Mouse (Mus musculus): ENCODE data around the gene Pnpt1. TPM values are rescaled to one million over a fixed set of nuclear protein-coding genes. Genes with fewer than 3 reads are reported as not detected.

The Pnpt1 gene
- polyA plus RNA-seq (2012; ENCODE audit: insufficient read depth, insufficient read length, low replicate concordance, missing spikeins) = not detected in 2 replicates

DNA sequence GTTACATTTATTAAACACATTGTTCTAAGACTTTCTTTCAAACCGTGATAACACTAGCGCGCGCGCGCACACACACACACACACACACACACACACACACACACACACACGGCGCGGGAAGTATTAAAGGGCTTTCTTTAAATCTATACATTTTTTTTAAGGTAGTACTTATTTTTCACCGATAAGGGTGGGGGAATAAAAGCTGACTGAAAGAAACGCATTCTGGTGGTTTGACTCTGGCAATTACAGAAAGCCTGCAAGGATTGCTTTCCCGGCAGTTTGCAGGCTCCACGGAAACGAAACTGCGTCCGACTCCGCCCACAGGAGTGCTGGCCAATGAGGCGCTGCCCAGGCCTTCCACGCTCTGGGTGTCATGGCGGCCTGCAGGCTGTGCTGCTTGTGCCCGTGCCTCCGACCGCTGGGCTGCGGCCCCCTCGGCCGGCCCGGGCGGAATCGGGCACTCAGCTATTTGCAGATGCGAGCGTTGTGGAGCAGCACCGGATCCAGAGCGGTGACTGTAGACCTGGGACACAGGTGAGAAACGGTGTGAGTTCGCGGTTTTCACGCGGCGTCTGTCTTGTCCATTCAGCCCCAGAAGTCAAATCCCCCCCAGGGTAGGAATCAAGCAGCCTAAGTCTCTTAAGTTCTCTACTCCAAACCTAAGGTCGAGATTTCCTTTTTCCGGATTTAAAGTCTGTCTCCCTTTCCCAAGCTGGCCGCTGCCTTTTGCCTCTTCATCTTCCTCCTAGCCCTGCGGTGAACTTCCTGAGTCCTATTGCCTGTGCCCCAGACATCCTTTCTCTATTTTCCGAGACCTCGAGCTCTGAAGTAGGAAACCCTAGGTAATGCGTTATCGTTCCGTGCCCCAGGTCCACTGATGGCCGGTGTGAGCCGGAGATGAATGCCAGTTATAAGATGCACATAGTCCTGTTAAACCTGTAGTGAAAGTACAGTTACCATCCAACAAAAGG is at the start of gene Pnpt1:
TSS of gene Pnpt1 (plus strand) at position 360 of the 971 bp plus-strand sequence.
- WGBS = 4% methylated on average over 50 of the region's 50 CpGs
- TF ChIP-seq POLR2A (IDR thresholded peaks at IDR 0.05; ENCODE audit: insufficient read depth, low read depth, low read length) = peak; percentile 70; the same call in 1 of the 2 replicates
- TF ChIP-seq CTCF (IDR thresholded peaks at IDR 0.05; ENCODE audit: insufficient read depth, low read depth, low read length) = no peak
- no peaks in the 10 kb centered on the region for H3K4me1 ChIP-seq (ENCODE audit: control insufficient read depth, insufficient read depth, low read length)

GRCm38 (mm10) chr11:29092403-29092802 is 38.1 kb upstream of the Pnpt1 start:
- no peak overlapping the region for H3K27ac ChIP-seq (ENCODE audit: insufficient read depth, low read depth, low read length)
- no peak overlapping the region for H3K4me3 ChIP-seq (ENCODE audit: insufficient read depth, low read depth, low read length)
- no peaks in the 10 kb centered on the region for H3K4me1 ChIP-seq (ENCODE audit: control insufficient read depth, insufficient read depth, low read length)
- 70% methylated on average over 2 of the region's 2 CpGs for WGBS
- TF ChIP-seq CTCF (IDR thresholded peaks at IDR 0.05; ENCODE audit: insufficient read depth, low read depth, low read length) (no peak), POLR2A (IDR thresholded peaks at IDR 0.05; ENCODE audit: insufficient read depth, low read depth, low read length) (no peak)

More for the DNA sequence above, at the start of gene Pnpt1:
- Histone ChIP-seq H3K4me3 (ENCODE audit: insufficient read depth, low read depth, low read length) (peak within 1 kb of the TSS; percentile 93), H3K27ac (ENCODE audit: insufficient read depth, low read depth, low read length) (no peak within 1 kb of the TSS)

- Histone ChIP-seq H3K27ac (ENCODE audit: insufficient read depth, low read depth, low read length) (no peak overlapping the region), H3K4me1 (ENCODE audit: control insufficient read depth, insufficient read depth, low read length) (no peaks in the 10 kb centered on the region), H3K4me3 (ENCODE audit: insufficient read depth, low read depth, low read length) (no peak overlapping the region)
- no peak for TF ChIP-seq POLR2A (IDR thresholded peaks at IDR 0.05; ENCODE audit: insufficient read depth, low read depth, low read length)
- TF ChIP-seq CTCF (IDR thresholded peaks at IDR 0.05; ENCODE audit: insufficient read depth, low read depth, low read length) = no peak
- WGBS = 17% methylated on average over 2 of the region's 2 CpGs
Measured at GRCm38 (mm10) chr11:29098926-29099325, 31.6 kb upstream of the Pnpt1 start.

DNA sequence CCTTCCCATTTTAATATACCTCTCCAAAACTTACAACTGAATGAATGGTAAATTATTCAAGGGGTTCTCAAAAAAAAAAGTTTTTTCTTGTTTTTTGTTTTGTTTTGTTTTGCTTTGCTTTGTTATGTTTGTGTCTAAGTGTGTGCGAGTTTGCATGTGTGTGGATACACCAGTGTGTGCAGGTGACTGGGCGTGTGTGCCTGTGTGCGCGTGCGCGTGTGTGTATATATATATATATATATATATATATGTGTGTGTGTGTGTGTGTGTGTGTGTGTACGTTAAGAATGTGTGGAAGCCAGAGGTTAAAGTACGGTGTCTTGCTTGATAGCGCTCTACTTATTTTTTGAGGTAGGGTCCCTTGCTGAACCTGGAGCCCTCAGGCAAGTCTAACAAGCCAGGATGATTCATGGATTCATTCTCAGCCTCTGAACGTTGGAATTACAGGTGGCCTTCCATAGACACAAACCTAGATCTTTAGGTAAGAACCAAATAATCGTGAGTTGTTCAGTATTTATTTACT is 621 bp upstream of the Pnpt1 start:
- H3K4me3 ChIP-seq (ENCODE audit: insufficient read depth, low read depth, low read length) = peak overlapping the region; percentile 93
- H3K27ac ChIP-seq (ENCODE audit: insufficient read depth, low read depth, low read length) = no peak overlapping the region
- TF ChIP-seq CTCF (IDR thresholded peaks at IDR 0.05; ENCODE audit: insufficient read depth, low read depth, low read length) = no peak
- TF ChIP-seq POLR2A (IDR thresholded peaks at IDR 0.05; ENCODE audit: insufficient read depth, low read depth, low read length) = no peak
- H3K4me1 ChIP-seq (ENCODE audit: control insufficient read depth, insufficient read depth, low read length) = no peaks in the 10 kb centered on the region
- WGBS = 50% methylated on average over 11 of the region's 11 CpGs

- 22% methylated on average over 1 of the region's 1 CpGs for WGBS
- H3K27ac ChIP-seq (ENCODE audit: insufficient read depth, low read depth, low read length) = no peak overlapping the region
- no peak overlapping the region for H3K4me3 ChIP-seq (ENCODE audit: insufficient read depth, low read depth, low read length)
- no peaks in the 10 kb centered on the region for H3K4me1 ChIP-seq (ENCODE audit: control insufficient read depth, insufficient read depth, low read length)
- TF ChIP-seq POLR2A (IDR thresholded peaks at IDR 0.05; ENCODE audit: insufficient read depth, low read depth, low read length) = no peak
- TF ChIP-seq CTCF (IDR thresholded peaks at IDR 0.05; ENCODE audit: insufficient read depth, low read depth, low read length) = no peak
Measured at GRCm38 (mm10) chr11:29140671-29141070, 10.1 kb downstream of the Pnpt1 start.

- Histone ChIP-seq H3K27ac (ENCODE audit: insufficient read depth, low read depth, low read length) (no peak overlapping the region), H3K4me1 (ENCODE audit: control insufficient read depth, insufficient read depth, low read length) (no peaks in the 10 kb centered on the region), H3K4me3 (ENCODE audit: insufficient read depth, low read depth, low read length) (no peak overlapping the region)
- TF ChIP-seq CTCF (IDR thresholded peaks at IDR 0.05; ENCODE audit: insufficient read depth, low read depth, low read length) (no peak), POLR2A (IDR thresholded peaks at IDR 0.05; ENCODE audit: insufficient read depth, low read depth, low read length) (no peak)
- 94% methylated on average over 2 of the region's 2 CpGs for WGBS
Measured at GRCm38 (mm10) chr11:29148901-29149300, 18.4 kb downstream of the Pnpt1 start.

DNA sequence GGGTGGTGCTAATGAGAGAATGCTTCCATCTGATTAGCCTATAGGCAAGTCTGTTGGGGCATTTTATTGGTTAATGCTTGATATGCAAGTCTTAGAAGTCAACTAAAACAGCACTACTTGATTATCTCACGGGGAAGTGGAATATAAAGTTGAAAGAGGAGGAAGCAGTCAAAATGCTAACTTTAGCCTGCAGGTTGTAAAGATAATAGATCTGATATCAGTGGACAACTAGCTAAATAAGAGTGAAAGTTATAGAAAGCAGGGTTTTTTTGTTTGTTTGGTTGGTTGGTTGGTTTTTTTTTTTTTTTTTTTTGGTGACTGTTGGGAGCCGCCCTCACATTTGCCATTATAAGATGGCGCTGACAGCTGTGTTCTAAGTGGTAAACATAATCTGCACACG is 33.0 kb downstream of the Pnpt1 start:
- H3K4me1 ChIP-seq (ENCODE audit: control insufficient read depth, insufficient read depth, low read length) = no peaks in the 10 kb centered on the region
- WGBS = 85% methylated on average over 4 of the region's 4 CpGs
- TF ChIP-seq POLR2A (IDR thresholded peaks at IDR 0.05; ENCODE audit: insufficient read depth, low read depth, low read length) = no peak
- TF ChIP-seq CTCF (IDR thresholded peaks at IDR 0.05; ENCODE audit: insufficient read depth, low read depth, low read length) = no peak
- H3K27ac ChIP-seq (ENCODE audit: insufficient read depth, low read depth, low read length) = no peak overlapping the region
- H3K4me3 ChIP-seq (ENCODE audit: insufficient read depth, low read depth, low read length) = no peak overlapping the region

DNA sequence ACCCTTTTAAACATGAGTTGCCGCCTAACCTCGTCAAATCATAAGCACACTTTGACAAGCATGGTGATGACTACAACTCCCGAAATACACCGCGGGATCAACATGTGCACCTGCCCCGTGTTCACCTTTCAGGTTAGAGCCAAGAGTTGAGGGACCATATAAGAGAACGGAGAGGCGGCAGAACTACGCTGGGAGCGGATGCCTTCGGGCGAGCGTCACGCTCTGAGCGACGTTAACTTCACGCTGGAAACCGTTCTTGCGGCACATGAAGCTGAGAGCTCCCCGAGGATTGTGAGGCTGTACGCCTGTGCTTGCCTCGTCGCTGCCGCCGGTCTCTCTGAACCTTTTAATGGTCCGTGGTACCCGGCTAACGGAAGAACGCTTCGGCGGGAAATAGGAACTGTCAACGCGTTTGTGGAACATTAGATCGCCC is 41.4 kb downstream of the Pnpt1 start:
- no peak for TF ChIP-seq CTCF (IDR thresholded peaks at IDR 0.05; ENCODE audit: insufficient read depth, low read depth, low read length)
- TF ChIP-seq POLR2A (IDR thresholded peaks at IDR 0.05; ENCODE audit: insufficient read depth, low read depth, low read length) = no peak
- under 1% methylated on average over 34 of the region's 34 CpGs for WGBS
- Histone ChIP-seq H3K27ac (ENCODE audit: insufficient read depth, low read depth, low read length) (peak overlapping the region; percentile 49), H3K4me3 (ENCODE audit: insufficient read depth, low read depth, low read length) (peak overlapping the region; percentile 85), H3K4me1 (ENCODE audit: control insufficient read depth, insufficient read depth, low read length) (no peaks in the 10 kb centered on the region)

- TF ChIP-seq POLR2A (IDR thresholded peaks at IDR 0.05; ENCODE audit: insufficient read depth, low read depth, low read length) (peak; percentile 49; the same call in 1 of the 2 replicates), CTCF (IDR thresholded peaks at IDR 0.05; ENCODE audit: insufficient read depth, low read depth, low read length) (0 out of 2 replicates have a peak, but pooled peaks have one; percentile 3)
Measured at GRCm38 (mm10) chr11:29172563-29173124, 42.1 kb downstream of the Pnpt1 start, which contains the start of gene Ppp4r3b. Ppp4r3b (plus strand) TSS chr11:29172890.

More at GRCm38 (mm10) chr11:29172563-29173124, 42.1 kb downstream of the Pnpt1 start, which contains the start of gene Ppp4r3b:
- H3K27ac ChIP-seq (ENCODE audit: insufficient read depth, low read depth, low read length) = peak within 1 kb of the TSS; percentile 89
- no peaks in the 10 kb centered on the region for H3K4me1 ChIP-seq (ENCODE audit: control insufficient read depth, insufficient read depth, low read length)
- WGBS = 0% methylated on average over 50 of the region's 50 CpGs
- H3K4me3 ChIP-seq (ENCODE audit: insufficient read depth, low read depth, low read length) = peak within 1 kb of the TSS; percentile 85

Data from olfactory bulb, adult 2 months (tissue).